Mouse (Mus musculus): Measurements from ENCODE around the gene Mogs.

GRCm38 (mm10) chr6:83095968-83096367 is 19.3 kb upstream of the Mogs start:
- TF ChIP-seq POLR2A (IDR thresholded peaks at IDR 0.05; ENCODE audit: low read depth, low read length) (no peak), CTCF (IDR thresholded peaks at IDR 0.05; ENCODE audit: extremely low read depth, insufficient read depth, insufficient read length, insufficient replicate concordance) (no peak)
